Mouse (Mus musculus) MEL (cell line): ENCODE results near the gene Akirin2. TPM values are rescaled to one million over a fixed set of nuclear protein-coding genes. Genes with fewer than 3 reads are reported as not detected.

Experiments used
- DNase-seq: peaks from one replicate; pipeline ENCODE4 v3.0.0; 2011; ENCODE audit warnings: low read depth, low spot score
- H3K27ac ChIP-seq: 2 replicates; pipeline ENCODE4 v1.5.1; 2012; ENCODE audit warnings: low read depth, mild to moderate bottlenecking, control low read depth, low read length, moderate library complexity; ENCODE audit not compliant: control insufficient read depth
- H3K27me3 ChIP-seq, 2 experiments: fragments of 150-350 bp in 1 of 2; sonication (generic) in 1 of 2; 2 replicates each; pipeline ENCODE4 v1.6.1; 2012; ENCODE audit warnings: low read length in 2 of 2, mild to moderate bottlenecking in 2 of 2, improper control_type of control experiment in 1 of 2, moderate library complexity in 1 of 2; ENCODE audit not compliant: insufficient read depth in 2 of 2, control insufficient read depth in 1 of 2
- H3K36me3 ChIP-seq, 2 experiments: 2 replicates each; pipeline ENCODE4 v1.6.1; 2012 to 2014; ENCODE audit warnings: low read length in 2 of 2, improper control_type of control experiment in 1 of 2, inconsistent platforms in 1 of 2, mild to moderate bottlenecking in 1 of 2; ENCODE audit not compliant: insufficient read depth in 2 of 2, control insufficient read depth in 1 of 2
- H3K4me1 ChIP-seq, 2 experiments: fragments of 150-350 bp in 1 of 2; sonication (generic) in 1 of 2; 2 replicates each; pipeline ENCODE4 v1.6.1; 2012; ENCODE audit warnings: low read length in 2 of 2, improper control_type of control experiment in 1 of 2, mild to moderate bottlenecking in 1 of 2; ENCODE audit not compliant: insufficient read depth in 2 of 2, control insufficient read depth in 1 of 2
- H3K4me3 ChIP-seq, 2 experiments: fragments of 150-350 bp in 1 of 2; sonication (generic) in 1 of 2; 2 replicates each; pipeline ENCODE4 v1.5.1; 2012; ENCODE audit warnings: low read depth in 2 of 2, low read length in 2 of 2, mild to moderate bottlenecking in 2 of 2, moderate library complexity in 2 of 2, control low read depth in 1 of 2, improper control_type of control experiment in 1 of 2; ENCODE audit not compliant: control insufficient read depth in 1 of 2, insufficient read depth in 1 of 2
- H3K79me2 ChIP-seq: 2 replicates; pipeline ENCODE4 v1.6.1; 2012; ENCODE audit warnings: mild to moderate bottlenecking, low read length, moderate library complexity; ENCODE audit not compliant: control insufficient read depth, poor library complexity, insufficient read depth
- H3K9ac ChIP-seq: 2 replicates; pipeline ENCODE4 v1.6.1; 2012; ENCODE audit warnings: low read depth, mild to moderate bottlenecking, control low read depth, low read length, moderate library complexity; ENCODE audit not compliant: control insufficient read depth, poor library complexity, severe bottlenecking
- H3K9me3 ChIP-seq: fragments of 150-350 bp; sonication (generic); replicated peaks from 2 replicates; pipeline ENCODE4 v1.6.1; 2012; ENCODE audit warnings: mild to moderate bottlenecking, low read length, improper control_type of control experiment, moderate library complexity; ENCODE audit not compliant: insufficient read depth
- BHLHE40 ChIP-seq: IDR thresholded peaks from 2 replicates; pipeline ENCODE4 v1.6.1; 2012; ENCODE audit warnings: low read depth, mild to moderate bottlenecking, inconsistent platforms, low read length, improper control_type of control experiment, borderline replicate concordance
- CHD1 ChIP-seq: IDR thresholded peaks from 2 replicates; pipeline ENCODE4 v1.6.1; 2012; ENCODE audit warnings: low read depth, mild to moderate bottlenecking, inconsistent platforms, low read length, improper control_type of control experiment
- E2F4 ChIP-seq: IDR thresholded peaks from 2 replicates; pipeline ENCODE4 v1.6.1; 2011; ENCODE audit warnings: low read depth, low read length, improper control_type of control experiment, borderline replicate concordance
- EP300 ChIP-seq, 2 experiments: IDR thresholded peaks; 2 replicates each; pipeline ENCODE4 v1.6.1; 2011; ENCODE audit warnings: improper control_type of control experiment in 2 of 2, low read length in 2 of 2, low read depth in 1 of 2, mild to moderate bottlenecking in 1 of 2
- ETS1 ChIP-seq: IDR thresholded peaks from 2 replicates; pipeline ENCODE4 v1.6.1; 2012; ENCODE audit warnings: low read depth, mild to moderate bottlenecking, inconsistent platforms, low read length, improper control_type of control experiment, moderate library complexity
- GABPA ChIP-seq: IDR thresholded peaks from 2 replicates; pipeline ENCODE4 v1.6.1; 2012; ENCODE audit warnings: low read depth, mild to moderate bottlenecking, inconsistent platforms, low read length, improper control_type of control experiment, moderate library complexity
- GATA1 ChIP-seq: IDR thresholded peaks from 2 replicates; pipeline ENCODE4 v1.6.1; 2011; ENCODE audit warnings: low read depth, low read length, improper control_type of control experiment
- HCFC1 ChIP-seq: IDR thresholded peaks from 2 replicates; pipeline ENCODE4 v1.6.1; 2012; ENCODE audit warnings: low read depth, mild to moderate bottlenecking, inconsistent platforms, low read length, improper control_type of control experiment, moderate library complexity
- MAX ChIP-seq: IDR thresholded peaks from 2 replicates; pipeline ENCODE4 v1.6.1; 2011; ENCODE audit warnings: low read length, improper control_type of control experiment
- MAZ ChIP-seq: IDR thresholded peaks from 2 replicates; pipeline ENCODE4 v1.6.1; 2012; ENCODE audit warnings: low read depth, mild to moderate bottlenecking, inconsistent platforms, low read length, improper control_type of control experiment
- MEF2A ChIP-seq: IDR thresholded peaks from 2 replicates; pipeline ENCODE4 v1.6.1; 2014; ENCODE audit warnings: low read depth, mild to moderate bottlenecking, inconsistent platforms, low read length, improper control_type of control experiment; ENCODE audit not compliant: poor library complexity, insufficient replicate concordance, severe bottlenecking; ENCODE audit errors: extremely low read depth
- NELFE ChIP-seq: IDR thresholded peaks from 2 replicates; pipeline ENCODE4 v1.6.1; 2011; ENCODE audit warnings: low read depth, low read length, improper control_type of control experiment
- NRF1 ChIP-seq: IDR thresholded peaks from 2 replicates; pipeline ENCODE4 v1.6.1; 2014; ENCODE audit warnings: low read depth, mild to moderate bottlenecking, inconsistent platforms, low read length, improper control_type of control experiment, moderate library complexity; ENCODE audit not compliant: poor library complexity, insufficient read depth, severe bottlenecking
- POLR2AphosphoS5 ChIP-seq: IDR thresholded peaks from 2 replicates; pipeline ENCODE4 v1.6.1; 2012; ENCODE audit warnings: low read depth, borderline replicate concordance, mild to moderate bottlenecking, inconsistent platforms, low read length, moderate library complexity, mixed read lengths
- RAD21 ChIP-seq: IDR thresholded peaks from 2 replicates; pipeline ENCODE4 v1.6.1; 2011; ENCODE audit warnings: mild to moderate bottlenecking, low read depth, low read length, improper control_type of control experiment
- RCOR1 ChIP-seq: IDR thresholded peaks from 2 replicates; pipeline ENCODE4 v1.6.1; 2012; ENCODE audit warnings: low read depth, mild to moderate bottlenecking, inconsistent platforms, low read length, improper control_type of control experiment
- SMC3 ChIP-seq: IDR thresholded peaks from 2 replicates; pipeline ENCODE4 v1.6.1; 2011; ENCODE audit warnings: low read depth, low read length, improper control_type of control experiment
- TBP ChIP-seq: IDR thresholded peaks from 2 replicates; pipeline ENCODE4 v1.8.0; 2011; ENCODE audit warnings: low read depth, low read length, improper control_type of control experiment
- TCF12 ChIP-seq: IDR thresholded peaks from 2 replicates; pipeline ENCODE4 v1.6.1; 2014; ENCODE audit warnings: low read depth, mild to moderate bottlenecking, inconsistent platforms, low read length, improper control_type of control experiment, moderate library complexity
- USF1 ChIP-seq: IDR thresholded peaks from 2 replicates; pipeline ENCODE4 v1.6.1; 2014; ENCODE audit warnings: low read depth, mild to moderate bottlenecking, inconsistent platforms, low read length, improper control_type of control experiment, moderate library complexity
- USF2 ChIP-seq, 2 experiments: IDR thresholded peaks; 2 replicates each; pipeline ENCODE4 v1.6.1; 2011 to 2012; ENCODE audit warnings: improper control_type of control experiment in 2 of 2, low read length in 2 of 2, borderline replicate concordance in 1 of 2, inconsistent platforms in 1 of 2, low read depth in 1 of 2, mild to moderate bottlenecking in 1 of 2; ENCODE audit not compliant: insufficient read depth in 1 of 2
- ZKSCAN1 ChIP-seq: IDR thresholded peaks from 2 replicates; pipeline ENCODE4 v1.6.1; 2012; ENCODE audit warnings: low read depth, mild to moderate bottlenecking, inconsistent platforms, low read length, improper control_type of control experiment, moderate library complexity
- ZMIZ1 ChIP-seq: IDR thresholded peaks from 2 replicates; pipeline ENCODE4 v1.6.1; 2012; ENCODE audit warnings: low read depth, mild to moderate bottlenecking, inconsistent platforms, low read length, improper control_type of control experiment, moderate library complexity
- ZNF384 ChIP-seq: IDR thresholded peaks from 2 replicates; pipeline ENCODE4 v1.6.1; 2012; ENCODE audit warnings: low read depth, mild to moderate bottlenecking, inconsistent platforms, low read length, improper control_type of control experiment
- polyA plus RNA-seq, 2 experiments: library from polyadenylated mRNA; stranded (reverse) in 1 of 2; unstranded in 1 of 2; fragments of >175 nt in 1 of 2; fragments of >200 nt in 1 of 2; gene quantifications; 2 replicates each; pipeline versions ENCODE4 v1.2.1 to v1.2.4; 2012; ENCODE audit warnings: low replicate concordance in 2 of 2, low read depth in 1 of 2; ENCODE audit not compliant: insufficient read length in 2 of 2, insufficient read depth in 1 of 2, missing spikeins in 1 of 2
- total RNA-seq: library from RNA; depleted of rRNA; stranded (reverse); fragments of 300-350 nt; gene quantifications from 2 replicates; pipeline ENCODE4 v1.2.3, GENCODE M21; 2012

Akirin2 gene
- total and polyA plus RNA-seq, 3 experiments = 23.4 to 45.8 TPM; not detected in 1

GRCm38 (mm10) chr4:34606658-34607057 lies 55.9 kb downstream of the Akirin2 start:
- no peak for TF ChIP-seq MEF2A
- no peak for TF ChIP-seq USF2 (IDR thresholded peaks at IDR 0.05; ENCODE audit: borderline replicate concordance in 1 of 2, insufficient read depth in 1 of 2, low read depth in 1 of 2, low read length in 2 of 2)
- TF ChIP-seq NELFE = no peak
- no peak for TF ChIP-seq ZMIZ1
- no peak for TF ChIP-seq USF1
- TF ChIP-seq CHD1 = no peak
- TF ChIP-seq RCOR1 = no peak
- TF ChIP-seq E2F4 = no peak
- TF ChIP-seq ZNF384 = no peak
- TF ChIP-seq MAX = no peak
- no peak for TF ChIP-seq GABPA
- no peak for TF ChIP-seq SMC3
- TF ChIP-seq BHLHE40 = no peak
- TF ChIP-seq ETS1 = no peak
- TF ChIP-seq GATA1 = no peak
- TF ChIP-seq, all 39 proteins: peak for 0
- Histone ChIP-seq H3K36me3 (peaks cover 0 to 48% of the 10 kb centered on the region in 2 experiments; a peak in 3 of 4 replicates), H3K27ac (no peak overlapping the region), H3K79me2 (no peaks in the 10 kb centered on the region), H3K4me3 (no peak overlapping the region), H3K4me1 (no peaks in the 10 kb centered on the region), H3K9me3 (no peaks in the 10 kb centered on the region), H3K27me3 (no peaks in the 10 kb centered on the region), H3K9ac (no peak overlapping the region)
- no peak for DNase-seq

GRCm38 (mm10) chr4:34613571-34614145 lies 62.9 kb downstream of the Akirin2 start:
- peaks cover 3 to 9% of the 10 kb centered on the region in 2 experiments; a peak in 3 of 4 replicates for H3K4me1 ChIP-seq
- peak overlapping the region; percentile 93 for H3K9ac ChIP-seq
- no peak overlapping the region for H3K27ac ChIP-seq
- TF ChIP-seq GATA1 = no peak
- TF ChIP-seq RAD21 = no peak
- no peak for TF ChIP-seq TCF12
- no peak for TF ChIP-seq NRF1
- TF ChIP-seq NELFE = no peak
- TF ChIP-seq MEF2A = no peak
- TF ChIP-seq TBP = no peak
- TF ChIP-seq RCOR1 = no peak
- TF ChIP-seq ZKSCAN1 = no peak
- no peak for TF ChIP-seq POLR2AphosphoS5
- TF ChIP-seq ETS1 = no peak
- no peak for TF ChIP-seq E2F4
- TF ChIP-seq CHD1 = no peak
- no peak for TF ChIP-seq MAZ
- TF ChIP-seq ZNF384 = no peak
- no peak for TF ChIP-seq EP300 (IDR thresholded peaks at IDR 0.05; ENCODE audit: low read depth in 1 of 2, low read length in 2 of 2)
- no peak for TF ChIP-seq HCFC1
- DNase-seq = peak; percentile 56
- H3K9me3 ChIP-seq = no peaks in the 10 kb centered on the region
- peaks cover 12 to 13% of the 10 kb centered on the region in 2 experiments for H3K36me3 ChIP-seq
- peaks cover 32% of the 10 kb centered on the region for H3K79me2 ChIP-seq
- peak overlapping the region; percentile 86 to 95 for H3K4me3 ChIP-seq
- H3K27me3 ChIP-seq = no peaks in the 10 kb centered on the region
